Mouse (Mus musculus) embryonic facial prominence, embryonic 15.5 days (tissue): Measurements from ENCODE around the gene Gm17535. TPM values are rescaled to one million over a fixed set of nuclear protein-coding genes. Genes with fewer than 3 reads are reported as not detected.
A peak's percentile ranks its signal among the peaks of the same experiment; 100 is the strongest.
"Not testable (repeated sequence)": the region's sequence is repeated elsewhere in the genome, so short reads cannot be mapped to it uniquely, and the experiment has no call there.

ENCODE experiments used
- ATAC-seq: fragments of 200-750 bp; cut with Nextera tagmentation; 2 replicates; pipeline ENCODE4 v1.8.0; 2017; ENCODE audit warnings: low read depth, moderate TSS enrichment; ENCODE audit not compliant: insufficient number of reproducible peaks, low FRiP score, low TSS enrichment
- H3K27ac ChIP-seq: fragments of 300-500 bp; sonication (generic); replicated peaks from 2 replicates; pipeline ENCODE4 v1.5.1; 2015; ENCODE audit warnings: mild to moderate bottlenecking, inconsistent platforms
- H3K27me3 ChIP-seq: fragments of 300-500 bp; sonication (generic); 2 replicates; pipeline ENCODE4 v1.6.1; 2015; ENCODE audit warnings: inconsistent platforms
- H3K36me3 ChIP-seq: fragments of 300-500 bp; sonication (generic); 2 replicates; pipeline ENCODE4 v1.6.1; 2015; ENCODE audit warnings: mild to moderate bottlenecking, inconsistent platforms
- H3K4me1 ChIP-seq: fragments of 300-500 bp; sonication (generic); 2 replicates; pipeline ENCODE4 v1.6.1; 2015; ENCODE audit warnings: inconsistent platforms
- H3K4me2 ChIP-seq: fragments of 300-500 bp; sonication (generic); replicated peaks from 2 replicates; pipeline ENCODE4 v1.6.1; 2015; ENCODE audit warnings: mild to moderate bottlenecking, inconsistent platforms
- H3K4me3 ChIP-seq: fragments of 300-500 bp; sonication (generic); replicated peaks from 2 replicates; pipeline ENCODE4 v1.5.1; 2015; ENCODE audit warnings: mild to moderate bottlenecking, inconsistent platforms
- H3K9ac ChIP-seq: fragments of 300-500 bp; sonication (generic); 2 replicates; pipeline ENCODE4 v1.6.1; 2015; ENCODE audit warnings: inconsistent platforms
- H3K9me3 ChIP-seq: fragments of 300-500 bp; sonication (generic); replicated peaks from 2 replicates; pipeline ENCODE4 v1.6.1; 2016; ENCODE audit warnings: inconsistent platforms
- WGBS: fragments of 180-500 bp; shearing (Covaris S2); methylation state at CpG from one replicate; pipeline ENCODE4 v1.1.7; 2015; 5-methylcytosine and 5-hydroxymethylcytosine counted together
- polyA plus RNA-seq: library from polyadenylated mRNA; unstranded; fragments of >200 nt; fragmentation: Nextera tagmentation; extraction: Ambion mirVana; gene quantifications from 2 replicates; pipeline ENCODE4 v1.2.1, GENCODE M21; 2015

Gm17535 gene
- polyA plus RNA-seq, 1 experiment from 2014 or later = not detected

DNA sequence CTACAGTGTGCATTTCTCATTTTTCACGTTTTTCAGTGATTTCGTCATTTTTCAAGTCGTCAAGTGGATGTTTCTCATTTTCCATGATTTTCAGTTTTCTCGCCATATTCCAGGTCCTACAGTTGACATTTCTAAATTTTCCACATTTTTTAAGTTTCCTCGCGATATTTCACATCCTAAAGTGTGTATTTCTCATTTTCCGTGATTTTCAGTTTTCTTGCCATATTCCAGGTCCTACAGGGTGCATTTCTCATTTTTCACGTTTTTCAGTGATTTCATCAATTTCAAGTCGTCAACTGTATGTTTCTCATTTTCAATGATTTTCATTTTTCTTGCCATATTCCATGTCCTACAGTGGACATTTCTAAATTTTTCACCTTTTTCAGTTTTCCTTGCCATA, 19.0 kb upstream of the Gm17535 start, which contains the start of gene Gm10720:
Gm10720 (plus strand) TSS at position 301 of the 400 bp plus-strand sequence.
- H3K27ac ChIP-seq, H3K9ac ChIP-seq, H3K36me3 ChIP-seq, H3K4me3 ChIP-seq, H3K9me3 ChIP-seq, H3K4me2 ChIP-seq, H3K4me1 ChIP-seq, ATAC-seq, H3K27me3 ChIP-seq: not testable (repeated sequence)
- whole genome bisulfite sequencing = 65% methylated on average over 5 of the region's 9 CpGs

DNA sequence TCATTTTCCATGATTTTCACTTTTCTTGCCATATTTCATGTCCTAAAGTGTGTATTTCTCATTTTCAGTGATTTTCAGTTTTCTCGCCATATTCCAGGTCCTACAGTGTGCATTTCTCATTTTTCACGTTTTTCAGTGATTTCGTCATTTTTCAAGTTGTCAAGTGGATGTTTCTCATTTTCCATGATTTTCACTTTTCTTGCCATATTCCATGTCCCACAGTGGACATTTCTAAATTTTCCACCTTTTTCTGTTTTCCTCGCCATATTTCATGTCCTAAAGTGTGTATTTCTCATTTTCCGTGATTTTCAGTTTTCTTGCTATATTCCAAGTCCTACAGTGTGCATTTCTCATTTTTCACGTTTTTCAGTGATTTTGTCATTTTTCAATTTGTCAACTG, 18.5 kb upstream of the Gm17535 start:
- H3K4me3 ChIP-seq, ATAC-seq, H3K27me3 ChIP-seq, H3K9me3 ChIP-seq, H3K9ac ChIP-seq, H3K4me1 ChIP-seq, H3K27ac ChIP-seq, H3K4me2 ChIP-seq, H3K36me3 ChIP-seq: not testable (repeated sequence)
- 76% methylated on average over 6 of the region's 6 CpGs for WGBS

DNA sequence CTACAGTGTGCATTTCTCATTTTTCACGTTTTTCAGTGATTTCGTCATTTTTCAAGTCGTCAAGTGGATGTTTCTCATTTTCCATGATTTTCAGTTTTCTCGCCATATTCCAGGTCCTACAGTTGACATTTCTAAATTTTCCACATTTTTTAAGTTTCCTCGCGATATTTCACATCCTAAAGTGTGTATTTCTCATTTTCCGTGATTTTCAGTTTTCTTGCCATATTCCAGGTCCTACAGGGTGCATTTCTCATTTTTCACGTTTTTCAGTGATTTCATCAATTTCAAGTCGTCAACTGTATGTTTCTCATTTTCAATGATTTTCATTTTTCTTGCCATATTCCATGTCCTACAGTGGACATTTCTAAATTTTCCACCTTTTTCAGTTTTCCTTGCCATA, 17.3 kb upstream of the Gm17535 start, which contains the start of gene Gm10719:
Gm10719 (plus strand) TSS at position 301 of the 400 bp plus-strand sequence.
- not testable (repeated sequence) for H3K27me3 ChIP-seq, H3K36me3 ChIP-seq, H3K4me1 ChIP-seq, H3K9ac ChIP-seq, ATAC-seq, H3K9me3 ChIP-seq, H3K4me3 ChIP-seq, H3K4me2 ChIP-seq, H3K27ac ChIP-seq
- 44% methylated on average over 2 of the region's 9 CpGs for WGBS

DNA sequence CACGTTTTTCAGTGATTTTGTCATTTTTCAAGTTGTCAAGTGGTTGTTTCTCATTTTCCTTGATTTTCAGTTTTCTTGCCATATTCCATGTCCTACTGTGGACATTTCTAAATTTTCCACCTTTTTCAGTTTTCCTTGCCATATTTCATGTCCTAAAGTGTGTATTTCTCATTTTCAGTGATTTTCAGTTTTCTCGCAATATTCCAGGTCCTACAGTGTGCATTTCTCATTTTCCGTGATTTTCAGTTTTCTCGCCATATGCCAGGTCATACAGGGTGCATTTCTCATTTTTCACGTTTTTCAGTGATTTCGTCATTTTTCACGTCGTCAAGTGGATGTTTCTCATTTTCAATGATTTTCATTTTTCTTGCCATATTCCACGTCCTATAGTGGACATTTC, 15.5 kb upstream of the Gm17535 start:
- not testable (repeated sequence) for H3K36me3 ChIP-seq, H3K9me3 ChIP-seq, ATAC-seq, H3K27ac ChIP-seq, H3K27me3 ChIP-seq, H3K4me2 ChIP-seq, H3K4me3 ChIP-seq, H3K9ac ChIP-seq, H3K4me1 ChIP-seq
- 64% methylated on average over 9 of the region's 9 CpGs for WGBS

DNA sequence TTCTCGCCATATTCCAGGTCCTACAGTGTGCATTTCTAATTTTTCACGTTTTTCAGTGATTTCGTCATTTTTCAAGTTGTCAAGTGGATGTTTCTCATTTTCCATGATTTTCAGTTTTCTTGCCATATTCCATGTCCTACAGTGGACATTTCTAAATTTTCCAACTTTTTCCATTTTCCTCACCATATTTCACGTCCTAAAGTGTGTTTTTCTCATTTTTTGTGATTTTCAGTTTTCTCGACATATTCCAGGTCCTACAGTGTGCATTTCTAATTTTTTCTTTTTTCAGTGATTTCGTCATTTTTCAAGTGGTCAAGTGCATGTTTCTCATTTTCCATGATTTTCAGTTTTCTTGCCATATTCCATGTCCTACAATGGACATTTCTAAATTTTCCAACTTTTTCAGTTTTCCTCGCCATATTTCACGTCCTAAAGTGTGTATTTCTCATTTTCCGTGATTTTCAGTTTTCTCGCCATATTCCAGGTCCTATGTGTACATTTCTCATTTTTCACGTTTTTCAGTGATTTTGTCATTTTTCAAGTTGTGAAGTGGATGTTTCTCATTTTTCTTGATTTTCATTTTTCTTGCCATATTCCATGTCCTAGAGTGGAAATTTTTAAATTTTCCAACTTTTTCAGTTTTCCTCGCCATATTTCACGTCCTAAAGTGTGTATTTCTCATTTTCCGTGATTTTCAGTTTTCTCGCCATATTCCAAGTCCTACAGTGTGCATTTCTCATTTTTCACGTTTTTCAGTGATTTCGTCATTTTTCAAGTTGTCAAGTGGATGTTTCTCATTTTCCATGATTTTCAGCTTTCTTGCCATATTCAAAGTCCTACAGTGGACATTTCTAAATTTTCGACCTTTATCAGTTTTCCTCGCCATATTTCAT, 14.3 kb upstream of the Gm17535 start:
- not testable (repeated sequence) for H3K27me3 ChIP-seq, H3K4me1 ChIP-seq, H3K27ac ChIP-seq, H3K36me3 ChIP-seq, H3K4me2 ChIP-seq, H3K9me3 ChIP-seq, H3K4me3 ChIP-seq, H3K9ac ChIP-seq
- ATAC-seq = peak; percentile 67; the same call in 1 of the 2 replicates
- 78% methylated on average over 17 of the region's 19 CpGs for WGBS

DNA sequence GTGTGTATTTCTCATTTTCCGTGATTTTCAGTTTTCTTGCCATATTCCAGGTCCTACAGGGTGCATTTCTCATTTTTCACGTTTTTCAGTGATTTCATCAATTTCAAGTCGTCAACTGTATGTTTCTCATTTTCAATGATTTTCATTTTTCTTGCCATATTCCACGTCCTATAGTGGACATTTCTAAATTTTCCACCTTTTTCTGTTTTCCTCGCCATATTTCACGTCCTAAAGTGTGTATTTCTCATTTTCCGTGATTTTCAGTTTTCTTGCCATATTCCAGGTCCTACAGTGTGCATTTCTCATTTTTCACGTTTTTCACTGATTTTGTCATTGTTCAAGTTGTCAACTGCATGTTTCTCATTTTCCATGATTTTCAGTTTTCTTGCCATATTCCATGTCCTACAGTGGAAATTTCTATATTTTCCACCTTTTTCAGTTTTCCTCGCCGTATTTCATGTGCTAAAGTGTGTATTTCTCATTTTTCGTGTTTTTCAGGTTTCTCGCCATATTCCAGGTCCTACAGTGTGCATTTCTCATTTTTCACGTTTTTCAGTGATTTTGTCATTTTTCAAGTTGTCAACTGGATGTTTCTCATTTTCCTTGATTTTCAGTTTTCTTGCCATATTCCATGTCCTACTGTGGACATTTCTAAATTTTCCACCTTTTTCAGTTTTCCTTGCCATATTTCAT, 11.9 kb upstream of the Gm17535 start:
- H3K27ac ChIP-seq, H3K4me2 ChIP-seq, H3K4me1 ChIP-seq, H3K9ac ChIP-seq, H3K9me3 ChIP-seq, H3K36me3 ChIP-seq, H3K4me3 ChIP-seq, H3K27me3 ChIP-seq, ATAC-seq: not testable (repeated sequence)
- 76% methylated on average over 11 of the region's 13 CpGs for whole genome bisulfite sequencing

DNA sequence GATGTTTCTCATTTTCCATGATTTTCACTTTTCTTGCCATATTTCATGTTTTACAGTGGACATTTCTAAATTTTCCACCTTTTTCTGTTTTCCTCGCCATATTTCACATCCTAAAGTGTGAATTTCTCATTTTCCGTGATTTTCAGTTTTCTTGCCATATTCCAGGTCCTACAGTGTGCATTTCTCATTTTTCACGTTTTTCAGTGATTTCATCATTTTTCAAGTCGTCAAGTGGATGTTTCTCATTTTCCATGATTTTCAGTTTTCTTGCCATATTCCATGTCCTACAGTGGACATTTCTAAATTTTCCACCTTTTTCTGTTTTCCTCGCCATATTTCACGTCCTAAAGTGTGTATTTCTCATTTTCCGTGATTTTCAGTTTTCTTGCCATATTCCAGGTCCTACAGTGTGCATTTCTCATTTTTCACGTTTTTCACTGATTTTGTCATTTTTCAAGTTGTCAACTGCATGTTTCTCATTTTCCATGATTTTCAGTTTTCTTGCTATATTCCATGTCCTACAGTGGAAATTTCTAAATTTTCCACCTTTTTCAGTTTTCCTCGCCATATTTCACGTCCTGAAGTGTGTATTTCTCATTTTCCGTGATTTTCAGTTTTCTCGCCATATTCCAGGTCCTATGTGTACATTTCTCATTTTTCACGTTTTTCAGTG, 11.0 kb upstream of the Gm17535 start, which contains the start of gene Gm10718:
Gm10718 (plus strand) TSS at position 236 of the 673 bp plus-strand sequence.
- H3K4me2 ChIP-seq, H3K9ac ChIP-seq, H3K9me3 ChIP-seq, H3K4me3 ChIP-seq, H3K36me3 ChIP-seq, H3K4me1 ChIP-seq, H3K27ac ChIP-seq, ATAC-seq, H3K27me3 ChIP-seq: not testable (repeated sequence)
- 76% methylated on average over 12 of the region's 13 CpGs for WGBS

DNA sequence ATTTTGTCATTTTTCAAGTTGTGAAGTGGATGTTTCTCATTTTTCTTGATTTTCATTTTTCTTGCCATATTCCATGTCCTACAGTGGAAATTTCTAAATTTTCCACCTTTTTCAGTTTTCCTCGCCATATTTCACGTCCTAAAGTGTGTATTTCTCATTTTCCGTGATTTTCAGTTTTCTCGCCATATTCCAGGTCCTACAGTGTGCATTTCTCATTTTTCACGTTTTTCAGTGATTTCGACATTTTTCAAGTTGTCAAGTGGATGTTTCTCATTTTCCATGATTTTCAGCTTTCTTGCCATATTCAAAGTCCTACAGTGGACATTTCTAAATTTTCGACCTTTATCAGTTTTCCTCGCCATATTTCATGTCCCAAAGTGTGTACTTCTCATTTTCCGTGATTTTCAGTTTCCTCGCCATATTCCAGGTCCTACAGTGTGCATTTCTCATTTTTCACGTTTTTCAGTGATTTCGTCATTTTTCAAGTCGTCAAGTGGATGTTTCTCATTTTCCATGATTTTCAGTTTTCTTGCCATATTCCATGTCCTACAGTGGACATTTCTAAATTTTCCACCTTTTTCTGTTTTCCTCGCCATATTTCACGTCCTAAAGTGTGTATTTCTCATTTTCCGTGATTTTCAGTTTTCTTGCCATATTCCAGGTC, 10.3 kb upstream of the Gm17535 start:
- not testable (repeated sequence) for H3K27me3 ChIP-seq, H3K4me1 ChIP-seq, H3K9me3 ChIP-seq, H3K4me2 ChIP-seq, H3K27ac ChIP-seq, H3K36me3 ChIP-seq, H3K4me3 ChIP-seq, ATAC-seq, H3K9ac ChIP-seq
- 77% methylated on average over 16 of the region's 16 CpGs for WGBS

DNA sequence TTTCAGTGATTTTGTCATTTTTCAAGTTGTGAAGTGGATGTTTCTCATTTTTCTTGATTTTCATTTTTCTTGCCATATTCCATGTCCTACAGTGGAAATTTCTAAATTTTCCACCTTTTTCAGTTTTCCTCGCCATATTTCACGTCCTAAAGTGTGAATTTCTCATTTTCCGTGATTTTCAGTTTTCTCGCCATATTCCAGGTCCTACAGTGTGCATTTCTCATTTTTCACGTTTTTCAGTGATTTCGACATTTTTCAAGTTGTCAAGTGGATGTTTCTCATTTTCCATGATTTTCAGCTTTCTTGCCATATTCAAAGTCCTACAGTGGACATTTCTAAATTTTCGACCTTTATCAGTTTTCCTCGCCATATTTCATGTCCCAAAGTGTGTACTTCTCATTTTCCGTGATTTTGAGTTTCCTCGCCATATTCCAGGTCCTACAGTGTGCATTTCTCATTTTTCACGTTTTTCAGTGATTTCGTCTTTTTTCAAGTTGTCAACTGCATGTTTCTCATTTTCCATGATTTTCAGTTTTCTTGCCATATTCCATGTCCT, 9.4 kb upstream of the Gm17535 start, which contains the start of gene Gm10717:
Gm10717 (plus strand) TSS at position 506 of the 556 bp plus-strand sequence.
- H3K4me3 ChIP-seq, H3K9ac ChIP-seq, H3K27me3 ChIP-seq, ATAC-seq, H3K9me3 ChIP-seq, H3K4me1 ChIP-seq, H3K36me3 ChIP-seq, H3K27ac ChIP-seq, H3K4me2 ChIP-seq: not testable (repeated sequence)
- 71% methylated on average over 12 of the region's 12 CpGs for WGBS

DNA sequence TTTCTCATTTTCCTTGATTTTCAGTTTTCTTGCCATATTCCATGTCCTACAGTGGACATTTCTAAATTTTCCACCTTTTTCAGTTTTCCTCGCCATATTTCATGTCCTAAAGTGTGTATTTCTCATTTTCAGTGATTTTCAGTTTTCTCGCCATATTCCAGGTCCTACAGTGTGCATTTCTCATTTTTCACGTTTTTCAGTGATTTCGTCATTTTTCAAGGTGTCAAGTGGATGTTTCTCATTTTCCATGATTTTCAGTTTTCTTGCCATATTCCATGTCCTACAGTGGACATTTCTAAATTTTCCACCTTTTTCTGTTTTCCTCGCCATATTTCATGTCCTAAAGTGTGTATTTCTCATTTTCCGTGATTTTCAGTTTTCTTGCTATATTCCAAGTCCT, 8.7 kb upstream of the Gm17535 start:
- 72% methylated on average over 6 of the region's 6 CpGs for WGBS
- not testable (repeated sequence) for H3K27me3 ChIP-seq

More for the DNA sequence above, 8.7 kb upstream of the Gm17535 start:
- not testable (repeated sequence) for H3K4me1 ChIP-seq, H3K9me3 ChIP-seq, H3K27ac ChIP-seq, H3K4me3 ChIP-seq, H3K4me2 ChIP-seq, H3K36me3 ChIP-seq, H3K9ac ChIP-seq, ATAC-seq
